Mouse (Mus musculus) myocyte (in vitro differentiated cells): ENCODE measurements around the gene Sh3rf3. TPM values are rescaled to one million over a fixed set of nuclear protein-coding genes. Genes with fewer than 3 reads are reported as not detected.

Experiments
- H3K27me3 ChIP-seq: one replicate; pipeline ENCODE4 v1.6.1; 2011; ENCODE audit not compliant: control insufficient read depth, insufficient read depth, insufficient read length
- H3K36me3 ChIP-seq: one replicate; pipeline ENCODE4 v1.6.1; 2011; ENCODE audit not compliant: control insufficient read depth, insufficient read depth
- H3K4me2 ChIP-seq: one replicate; pipeline ENCODE4 v1.6.1; 2011; ENCODE audit warnings: low read depth, control low read depth
- H3K4me3 ChIP-seq: one replicate; pipeline ENCODE4 v1.5.1; 2011; ENCODE audit warnings: mild to moderate bottlenecking, control low read depth, moderate library complexity
- H3K79me2 ChIP-seq: one replicate; pipeline ENCODE4 v1.6.1; 2011; ENCODE audit not compliant: control insufficient read depth, insufficient read depth
- H3ac ChIP-seq: one replicate; pipeline ENCODE4 v1.6.1; 2011; ENCODE audit not compliant: control insufficient read depth, insufficient read length
- CEBPB ChIP-seq: IDR thresholded peaks from 2 replicates; pipeline ENCODE4 v1.6.1; 2011; ENCODE audit warnings: mild to moderate bottlenecking, moderate library complexity; ENCODE audit not compliant: poor library complexity, insufficient read depth, severe bottlenecking
- E2F4 ChIP-seq: IDR thresholded peaks from one replicate; pipeline ENCODE4 v1.6.1; 2011; ENCODE audit warnings: mild to moderate bottlenecking, control low read depth, moderate library complexity; ENCODE audit not compliant: insufficient read depth
- MAX ChIP-seq: IDR thresholded peaks from one replicate; pipeline ENCODE4 v1.6.1; 2011; ENCODE audit warnings: low read depth, mild to moderate bottlenecking, control low read depth
- MYOD1 ChIP-seq, 3 experiments: IDR thresholded peaks; one replicate each; pipeline ENCODE4 v1.6.1; 2011; ENCODE audit warnings: control low read depth in 2 of 3, low read depth in 2 of 3, mild to moderate bottlenecking in 2 of 3, moderate library complexity in 1 of 3; ENCODE audit not compliant: insufficient read length in 2 of 3, control insufficient read depth in 1 of 3
- MYOG ChIP-seq, 3 experiments: IDR thresholded peaks; one replicate each; pipeline ENCODE4 v1.6.1; 2011; ENCODE audit warnings: control low read depth in 2 of 3, low read depth in 2 of 3, mild to moderate bottlenecking in 2 of 3; ENCODE audit not compliant: insufficient read length in 2 of 3, control insufficient read depth in 1 of 3, insufficient read depth in 1 of 3
- POLR2A ChIP-seq: IDR thresholded peaks from one replicate; pipeline ENCODE4 v1.6.1; 2011; ENCODE audit warnings: low read depth, mild to moderate bottlenecking, control low read depth, moderate library complexity; ENCODE audit not compliant: insufficient read length
- POLR2AphosphoS2 ChIP-seq: IDR thresholded peaks from one replicate; pipeline ENCODE4 v1.6.1; 2011; ENCODE audit warnings: low read depth, control low read depth; ENCODE audit not compliant: insufficient read length
- REST ChIP-seq: IDR thresholded peaks from one replicate; pipeline ENCODE4 v1.6.1; 2011; ENCODE audit warnings: mild to moderate bottlenecking, control low read depth, moderate library complexity; ENCODE audit not compliant: insufficient read depth, insufficient read length
- SRF ChIP-seq: IDR thresholded peaks from one replicate; pipeline ENCODE4 v1.6.1; 2011; ENCODE audit warnings: low read depth; ENCODE audit not compliant: control insufficient read depth, insufficient read length
- TCF12 ChIP-seq: IDR thresholded peaks from one replicate; pipeline ENCODE4 v1.6.1; 2011; ENCODE audit warnings: mild to moderate bottlenecking, control low read depth; ENCODE audit not compliant: poor library complexity, insufficient read depth, severe bottlenecking
- TCF3 ChIP-seq: IDR thresholded peaks from one replicate; pipeline ENCODE4 v1.6.1; 2011; ENCODE audit warnings: low read depth, control low read depth; ENCODE audit not compliant: insufficient read length
- USF1 ChIP-seq: IDR thresholded peaks from one replicate; pipeline ENCODE4 v1.6.1; 2011; ENCODE audit warnings: low read depth, mild to moderate bottlenecking, control low read depth, moderate library complexity
- polyA plus RNA-seq: library from polyadenylated mRNA; unstranded; fragments of >200 nt; fragmentation: generic; extraction: Trizol; gene quantifications from one replicate; pipeline ENCODE4 v1.2.1, GENCODE M21; 2012; ENCODE audit warnings: missing spikeins

Gene Sh3rf3
- polyA plus RNA-seq, 1 experiment: 0.10 TPM

DNA sequence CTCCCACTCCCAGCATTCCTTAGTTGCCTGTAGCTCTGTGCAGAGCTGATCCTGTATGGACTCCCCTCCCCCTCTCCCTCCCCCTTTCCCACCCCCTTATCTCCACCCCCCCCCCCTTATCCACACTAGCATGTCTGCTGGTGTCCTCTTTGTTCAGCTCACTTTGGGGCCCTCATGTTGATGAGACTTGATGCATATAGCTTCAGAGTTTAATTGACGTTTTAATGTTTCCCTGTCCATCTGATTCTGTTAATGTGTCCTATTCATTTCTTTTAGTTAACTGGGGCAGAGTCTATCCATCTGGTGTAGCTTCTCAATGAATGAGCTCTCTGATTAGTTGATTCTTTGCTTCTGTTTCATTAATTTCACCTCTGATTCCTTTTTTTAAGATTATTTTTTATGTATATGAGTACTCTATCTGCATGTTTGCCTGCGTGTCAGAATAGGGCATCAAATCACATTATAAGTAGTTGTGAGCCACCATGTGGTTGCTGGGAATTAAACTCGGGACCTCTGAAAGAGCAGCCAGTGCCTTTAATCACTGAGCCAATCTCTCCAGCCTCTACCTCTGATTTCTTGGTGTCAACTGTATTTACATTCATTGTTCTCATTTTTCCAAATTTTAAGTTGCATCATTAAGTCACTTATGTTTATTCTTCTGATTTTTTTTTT, 206.3 kb downstream of the Sh3rf3 start:
- Histone ChIP-seq H3ac (no peak overlapping the region), H3K27me3 (no peaks in the 10 kb centered on the region), H3K4me3 (no peak overlapping the region), H3K4me2 (no peak overlapping the region), H3K79me2 (no peaks in the 10 kb centered on the region), H3K36me3 (no peaks in the 10 kb centered on the region)
- no peak for TF ChIP-seq REST
- TF ChIP-seq MAX: no peak
- no peak for TF ChIP-seq E2F4
- TF ChIP-seq SRF: no peak
- no peak for TF ChIP-seq CEBPB
- no peak for TF ChIP-seq TCF12
- no peak for TF ChIP-seq POLR2AphosphoS2
- no peak for TF ChIP-seq MYOG (IDR thresholded peaks at IDR 0.05; ENCODE audit: control insufficient read depth in 1 of 3, insufficient read depth in 1 of 3, insufficient read length in 2 of 3, low read depth in 2 of 3)
- TF ChIP-seq MYOD1 (IDR thresholded peaks at IDR 0.05; ENCODE audit: control insufficient read depth in 1 of 3, insufficient read length in 2 of 3, low read depth in 2 of 3): no peak
- no peak for TF ChIP-seq USF1
- no peak for TF ChIP-seq POLR2A
- no peak for TF ChIP-seq TCF3

DNA sequence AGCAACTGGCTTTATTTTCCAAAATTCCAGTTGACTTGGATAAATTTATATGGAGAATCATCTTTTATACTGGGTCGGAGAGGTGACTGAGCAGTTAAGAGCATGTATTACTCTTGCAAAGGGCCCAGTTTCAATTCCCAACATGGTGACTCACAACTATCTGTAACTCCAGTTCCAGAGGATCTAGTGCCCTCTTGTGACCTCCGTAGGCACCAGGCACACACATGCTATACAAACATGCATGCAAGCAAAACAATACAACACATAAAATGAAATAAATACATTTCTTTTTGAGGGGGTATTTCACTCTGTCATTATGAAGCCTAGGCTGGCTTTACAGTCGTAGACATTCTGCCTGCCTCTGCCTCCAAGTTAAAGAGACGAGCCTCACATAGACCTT, 237.3 kb downstream of the Sh3rf3 start:
- no peak overlapping the region for H3K4me3 ChIP-seq
- no peaks in the 10 kb centered on the region for H3K36me3 ChIP-seq
- no peaks in the 10 kb centered on the region for H3K27me3 ChIP-seq
- H3K4me2 ChIP-seq: no peak overlapping the region
- TF ChIP-seq POLR2A (no peak), TCF12 (no peak), USF1 (no peak), REST (no peak), TCF3 (no peak), SRF (no peak), MYOG (IDR thresholded peaks at IDR 0.05; ENCODE audit: control insufficient read depth in 1 of 3, insufficient read depth in 1 of 3, insufficient read length in 2 of 3, low read depth in 2 of 3) (no peak), MAX (no peak), CEBPB (no peak), POLR2AphosphoS2 (no peak), MYOD1 (IDR thresholded peaks at IDR 0.05; ENCODE audit: control insufficient read depth in 1 of 3, insufficient read length in 2 of 3, low read depth in 2 of 3) (no peak), E2F4 (no peak)
- H3ac ChIP-seq: no peak overlapping the region
- H3K79me2 ChIP-seq: no peaks in the 10 kb centered on the region

DNA sequence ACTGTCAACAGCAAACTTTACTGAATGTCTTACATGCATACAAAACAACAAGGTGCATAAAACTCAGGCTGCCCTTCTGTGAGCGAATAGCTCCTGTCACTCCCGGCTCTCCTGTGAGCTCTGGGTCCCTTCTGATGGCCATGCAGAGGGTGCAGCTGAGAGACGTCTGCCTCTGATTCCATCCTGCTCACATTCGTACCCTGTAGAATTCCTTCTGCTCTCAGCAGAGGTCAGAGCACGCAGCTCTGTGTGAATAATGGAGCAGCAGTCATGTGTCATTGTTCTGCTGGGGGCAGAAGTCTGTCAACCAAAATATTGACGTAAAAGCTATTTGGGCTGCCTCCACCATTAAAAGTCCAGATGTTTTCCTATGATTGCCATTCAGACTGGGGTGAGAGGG, 243.1 kb downstream of the Sh3rf3 start:
- Histone ChIP-seq H3K27me3 (no peaks in the 10 kb centered on the region), H3ac (no peak overlapping the region), H3K79me2 (no peaks in the 10 kb centered on the region), H3K4me3 (no peak overlapping the region), H3K4me2 (no peak overlapping the region), H3K36me3 (no peaks in the 10 kb centered on the region)
- TF ChIP-seq POLR2A (no peak), TCF12 (no peak), MYOD1 (IDR thresholded peaks at IDR 0.05; ENCODE audit: control insufficient read depth in 1 of 3, insufficient read length in 2 of 3, low read depth in 2 of 3) (no peak), REST (no peak), POLR2AphosphoS2 (no peak), E2F4 (no peak), TCF3 (no peak), USF1 (no peak), MAX (no peak), CEBPB (no peak), SRF (no peak), MYOG (IDR thresholded peaks at IDR 0.05; ENCODE audit: control insufficient read depth in 1 of 3, insufficient read depth in 1 of 3, insufficient read length in 2 of 3, low read depth in 2 of 3) (no peak)

DNA sequence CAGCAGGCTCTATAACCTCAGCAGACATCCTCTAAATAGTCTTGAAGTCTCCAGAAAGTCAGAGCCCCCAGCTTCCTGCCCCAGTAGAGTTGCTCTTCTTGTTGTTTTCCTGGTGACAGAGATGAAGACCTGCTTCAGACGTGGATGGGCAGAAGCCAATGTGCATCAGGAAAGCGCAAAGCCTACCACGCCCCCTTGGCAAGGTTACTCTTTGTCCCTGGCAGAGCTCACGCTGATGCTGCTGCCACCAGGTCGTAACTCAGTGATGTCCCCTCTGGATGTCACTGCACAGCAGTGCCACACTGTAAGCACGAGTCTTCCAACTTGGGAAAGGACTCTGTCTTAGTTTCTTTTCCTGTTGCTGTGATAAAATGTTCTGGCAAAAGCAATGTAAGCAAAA, 253.6 kb downstream of the Sh3rf3 start:
- Histone ChIP-seq H3K79me2 (no peaks in the 10 kb centered on the region), H3K27me3 (peaks cover 4% of the 10 kb centered on the region), H3K4me2 (no peak overlapping the region), H3K4me3 (no peak overlapping the region), H3K36me3 (no peaks in the 10 kb centered on the region), H3ac (no peak overlapping the region)
- TF ChIP-seq POLR2AphosphoS2: no peak
- no peak for TF ChIP-seq POLR2A
- TF ChIP-seq TCF12: no peak
- TF ChIP-seq E2F4: no peak
- TF ChIP-seq TCF3: no peak
- TF ChIP-seq SRF: no peak
- TF ChIP-seq CEBPB: no peak
- no peak for TF ChIP-seq USF1
- no peak for TF ChIP-seq REST
- TF ChIP-seq MYOD1 (IDR thresholded peaks at IDR 0.05; ENCODE audit: control insufficient read depth in 1 of 3, insufficient read length in 2 of 3, low read depth in 2 of 3): no peak
- TF ChIP-seq MYOG (IDR thresholded peaks at IDR 0.05; ENCODE audit: control insufficient read depth in 1 of 3, insufficient read depth in 1 of 3, insufficient read length in 2 of 3, low read depth in 2 of 3): no peak
- TF ChIP-seq MAX: no peak
